Mouse (Mus musculus) kidney, embryonic 15.5 days (tissue): ENCODE results near the gene Galk1. TPM values are rescaled to one million over a fixed set of nuclear protein-coding genes. Genes with fewer than 3 reads are reported as not detected.

Experiments
- ATAC-seq: fragments of 200-750 bp; cut with Nextera tagmentation; replicated peaks from 2 replicates; pipeline ENCODE4 v1.8.0; 2017; ENCODE audit warnings: moderate TSS enrichment; ENCODE audit not compliant: low FRiP score
- H3K27ac ChIP-seq: fragments of 300-500 bp; sonication (generic); 2 replicates; pipeline ENCODE4 v1.5.1; 2015; ENCODE audit warnings: mild to moderate bottlenecking, inconsistent platforms
- H3K27me3 ChIP-seq: fragments of 300-500 bp; sonication (generic); 2 replicates; pipeline ENCODE4 v1.6.1; 2015; ENCODE audit warnings: inconsistent platforms
- H3K36me3 ChIP-seq: fragments of 300-500 bp; sonication (generic); 2 replicates; pipeline ENCODE4 v1.6.1; 2015; ENCODE audit warnings: inconsistent platforms
- H3K4me1 ChIP-seq: fragments of 300-500 bp; sonication (generic); 2 replicates; pipeline ENCODE4 v1.6.1; 2015; ENCODE audit warnings: inconsistent platforms
- H3K4me2 ChIP-seq: fragments of 300-500 bp; sonication (generic); 2 replicates; pipeline ENCODE4 v1.6.1; 2015; ENCODE audit warnings: moderate library complexity, mild to moderate bottlenecking, inconsistent platforms
- H3K4me3 ChIP-seq: fragments of 300-500 bp; sonication (generic); replicated peaks from 2 replicates; pipeline ENCODE4 v1.5.1; 2015; ENCODE audit warnings: mild to moderate bottlenecking, inconsistent platforms
- H3K9ac ChIP-seq: fragments of 300-500 bp; sonication (generic); 2 replicates; pipeline ENCODE4 v1.6.1; 2015; ENCODE audit warnings: mild to moderate bottlenecking, inconsistent platforms
- H3K9me3 ChIP-seq: fragments of 300-500 bp; sonication (generic); replicated peaks from 2 replicates; pipeline ENCODE4 v1.6.1; 2016; ENCODE audit warnings: inconsistent platforms
- WGBS: fragments of 180-500 bp; shearing (Covaris S2); methylation state at CpG from one replicate; pipeline ENCODE4 v1.1.7; 2015; ENCODE audit warnings: mixed read lengths; 5-methylcytosine and 5-hydroxymethylcytosine counted together
- polyA plus RNA-seq: library from polyadenylated mRNA; unstranded; fragments of >200 nt; fragmentation: Nextera tagmentation; extraction: Ambion mirVana; gene quantifications from 2 replicates; pipeline ENCODE4 v1.2.1, GENCODE M21; 2015

Gene Galk1
- polyA plus RNA-seq, 1 experiment from 2014 or later = 208 TPM

DNA sequence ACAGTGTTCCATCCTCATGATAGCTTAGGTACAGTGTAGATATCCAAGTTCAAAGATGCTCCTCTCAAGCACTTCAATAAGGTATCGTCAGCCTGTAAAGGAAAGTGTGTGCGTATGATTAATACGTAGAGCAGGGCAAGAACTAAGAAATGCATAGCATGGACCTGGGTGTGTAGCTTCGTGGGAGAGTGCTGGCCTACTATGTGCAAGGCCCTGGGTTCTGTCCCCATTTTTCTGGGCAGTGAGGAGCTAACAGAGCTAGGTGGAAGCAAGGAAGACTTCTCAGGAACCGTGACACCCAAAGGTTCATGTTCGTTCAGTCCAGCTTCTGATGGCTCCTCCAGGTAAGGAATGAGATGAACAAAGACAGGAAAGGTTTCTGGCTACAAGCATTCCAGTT lies 32.7 kb upstream of the Galk1 start:
- no peaks in the 10 kb centered on the region for H3K27me3 ChIP-seq
- ATAC-seq = no peak
- peaks cover 88% of the 10 kb centered on the region for H3K36me3 ChIP-seq
- no peak overlapping the region for H3K4me3 ChIP-seq
- H3K4me2 ChIP-seq = no peak overlapping the region
- no peak overlapping the region for H3K27ac ChIP-seq
- no peak overlapping the region for H3K9ac ChIP-seq
- 95% methylated on average over 6 of the region's 6 CpGs for WGBS
- no peaks in the 10 kb centered on the region for H3K9me3 ChIP-seq
- no peaks in the 10 kb centered on the region for H3K4me1 ChIP-seq

DNA sequence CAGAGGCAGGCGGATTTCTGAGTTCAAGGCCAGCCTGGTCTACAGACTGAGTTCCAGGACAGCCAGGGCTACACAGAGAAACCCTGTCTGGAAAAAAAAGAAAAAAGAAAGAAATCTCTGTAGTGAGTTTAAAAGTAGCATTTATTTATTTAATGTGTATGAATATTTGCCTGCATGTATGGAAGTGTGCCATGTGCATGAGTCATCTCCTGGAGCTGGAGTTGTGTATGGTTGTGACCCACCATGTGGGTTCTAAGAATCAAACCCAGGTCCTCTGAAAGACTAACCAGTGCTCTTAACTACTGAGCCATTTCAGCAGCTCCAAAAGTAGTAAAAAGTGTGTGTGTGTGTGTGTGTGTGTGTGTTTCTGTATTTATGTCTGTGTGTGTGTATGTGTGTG lies 30.8 kb upstream of the Galk1 start:
- WGBS = 95% methylated on average over 1 of the region's 1 CpGs
- H3K27me3 ChIP-seq = no peaks in the 10 kb centered on the region
- no peak overlapping the region for H3K9ac ChIP-seq
- no peaks in the 10 kb centered on the region for H3K4me1 ChIP-seq
- H3K36me3 ChIP-seq = peaks cover 88% of the 10 kb centered on the region
- no peak for ATAC-seq
- no peak overlapping the region for H3K4me2 ChIP-seq
- H3K4me3 ChIP-seq = no peak overlapping the region
- no peaks in the 10 kb centered on the region for H3K9me3 ChIP-seq
- H3K27ac ChIP-seq = no peak overlapping the region

GRCm38 (mm10) chr11:116042372-116043138 lies 30.0 kb upstream of the Galk1 start:
- Histone ChIP-seq H3K27ac (no peak overlapping the region), H3K36me3 (peaks cover 84% of the 10 kb centered on the region), H3K4me2 (no peak overlapping the region), H3K4me3 (no peak overlapping the region), H3K4me1 (no peaks in the 10 kb centered on the region), H3K9ac (no peak overlapping the region), H3K9me3 (no peaks in the 10 kb centered on the region), H3K27me3 (no peaks in the 10 kb centered on the region)
- 21% methylated on average over 5 of the region's 5 CpGs for WGBS
- no peak for ATAC-seq

DNA sequence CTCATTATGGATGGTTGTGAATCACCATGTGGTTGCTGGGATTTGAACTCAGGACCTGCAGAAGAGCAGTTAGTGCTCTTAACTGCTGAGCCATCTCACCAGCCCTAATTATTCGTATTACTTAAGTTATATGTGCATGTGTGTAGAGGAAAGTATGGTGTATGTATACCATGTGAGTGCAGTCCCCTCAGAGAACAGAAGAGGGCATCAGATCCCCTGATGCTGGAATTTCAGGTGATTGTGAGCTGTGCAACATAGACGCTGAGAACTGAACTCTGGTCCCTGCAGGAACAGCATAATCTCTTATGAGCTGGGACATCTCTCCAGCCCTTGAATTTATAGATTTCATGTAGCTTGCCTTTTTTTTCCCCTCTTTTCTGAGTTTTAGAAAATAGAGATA lies 29.3 kb upstream of the Galk1 start:
- no peak overlapping the region for H3K4me3 ChIP-seq
- no peaks in the 10 kb centered on the region for H3K27me3 ChIP-seq
- WGBS = 94% methylated on average over 2 of the region's 2 CpGs
- H3K27ac ChIP-seq = no peak overlapping the region
- no peak overlapping the region for H3K9ac ChIP-seq
- H3K4me1 ChIP-seq = no peaks in the 10 kb centered on the region
- peaks cover 76% of the 10 kb centered on the region for H3K36me3 ChIP-seq
- no peak for ATAC-seq
- H3K4me2 ChIP-seq = no peak overlapping the region
- no peaks in the 10 kb centered on the region for H3K9me3 ChIP-seq

GRCm38 (mm10) chr11:116040593-116040992 lies 28.1 kb upstream of the Galk1 start:
- Histone ChIP-seq H3K27me3 (no peaks in the 10 kb centered on the region), H3K9me3 (no peaks in the 10 kb centered on the region), H3K9ac (no peak overlapping the region), H3K36me3 (peaks cover 64% of the 10 kb centered on the region), H3K4me2 (no peak overlapping the region), H3K27ac (no peak overlapping the region), H3K4me1 (no peaks in the 10 kb centered on the region), H3K4me3 (no peak overlapping the region)
- ATAC-seq = no peak
- WGBS = 85% methylated on average over 6 of the region's 6 CpGs

DNA sequence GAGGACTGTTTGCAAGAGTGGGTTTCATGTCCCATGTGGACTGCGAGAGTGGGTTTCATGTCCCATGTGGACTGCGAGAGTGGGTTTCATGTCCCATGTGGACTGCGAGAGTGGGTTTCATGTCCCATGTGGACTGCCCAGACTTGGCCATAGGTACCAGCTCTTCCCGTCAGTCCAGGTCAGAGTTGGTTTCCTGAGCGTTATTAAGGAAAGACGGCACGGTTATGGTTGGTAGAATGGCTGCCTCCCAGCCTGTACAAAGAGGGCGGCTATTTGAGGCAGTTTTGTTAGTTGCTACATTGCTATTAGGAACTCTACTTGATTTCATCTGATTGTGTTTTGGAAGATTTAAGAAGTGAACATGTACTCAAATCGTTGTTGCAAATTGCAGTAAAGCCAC lies 25.3 kb upstream of the Galk1 start:
- Histone ChIP-seq H3K4me3 (no peak overlapping the region), H3K4me1 (peaks cover under 1% of the 10 kb centered on the region; the same call in 1 of the 2 replicates), H3K9ac (no peak overlapping the region)

GRCm38 (mm10) chr11:116036671-116037070 lies 24.2 kb upstream of the Galk1 start:
- H3K4me2 ChIP-seq = no peak overlapping the region
- H3K4me1 ChIP-seq = peaks cover 11% of the 10 kb centered on the region
- peaks cover 42% of the 10 kb centered on the region for H3K36me3 ChIP-seq
- ATAC-seq = no peak
- H3K9ac ChIP-seq = no peak overlapping the region
- no peak overlapping the region for H3K4me3 ChIP-seq
- no peak overlapping the region for H3K27ac ChIP-seq
- H3K27me3 ChIP-seq = no peaks in the 10 kb centered on the region
- WGBS = 56% methylated on average over 3 of the region's 3 CpGs
- H3K9me3 ChIP-seq = no peaks in the 10 kb centered on the region

More for the DNA sequence above, 25.3 kb upstream of the Galk1 start:
- no peak overlapping the region for H3K4me2 ChIP-seq
- H3K27me3 ChIP-seq = no peaks in the 10 kb centered on the region
- 93% methylated on average over 9 of the region's 9 CpGs for WGBS
- ATAC-seq = no peak
- H3K27ac ChIP-seq = no peak overlapping the region
- H3K9me3 ChIP-seq = no peaks in the 10 kb centered on the region
- H3K36me3 ChIP-seq = peaks cover 52% of the 10 kb centered on the region

- Histone ChIP-seq H3K4me3 (no peak overlapping the region), H3K36me3 (peaks cover 24% of the 10 kb centered on the region), H3K9me3 (no peaks in the 10 kb centered on the region), H3K27ac (no peak overlapping the region), H3K4me1 (peaks cover 21% of the 10 kb centered on the region), H3K27me3 (no peaks in the 10 kb centered on the region), H3K4me2 (no peak overlapping the region), H3K9ac (no peak overlapping the region)
- ATAC-seq = no peak
- WGBS = 90% methylated on average over 6 of the region's 6 CpGs
Observed at GRCm38 (mm10) chr11:116034584-116034983, 22.1 kb upstream of the Galk1 start.

DNA sequence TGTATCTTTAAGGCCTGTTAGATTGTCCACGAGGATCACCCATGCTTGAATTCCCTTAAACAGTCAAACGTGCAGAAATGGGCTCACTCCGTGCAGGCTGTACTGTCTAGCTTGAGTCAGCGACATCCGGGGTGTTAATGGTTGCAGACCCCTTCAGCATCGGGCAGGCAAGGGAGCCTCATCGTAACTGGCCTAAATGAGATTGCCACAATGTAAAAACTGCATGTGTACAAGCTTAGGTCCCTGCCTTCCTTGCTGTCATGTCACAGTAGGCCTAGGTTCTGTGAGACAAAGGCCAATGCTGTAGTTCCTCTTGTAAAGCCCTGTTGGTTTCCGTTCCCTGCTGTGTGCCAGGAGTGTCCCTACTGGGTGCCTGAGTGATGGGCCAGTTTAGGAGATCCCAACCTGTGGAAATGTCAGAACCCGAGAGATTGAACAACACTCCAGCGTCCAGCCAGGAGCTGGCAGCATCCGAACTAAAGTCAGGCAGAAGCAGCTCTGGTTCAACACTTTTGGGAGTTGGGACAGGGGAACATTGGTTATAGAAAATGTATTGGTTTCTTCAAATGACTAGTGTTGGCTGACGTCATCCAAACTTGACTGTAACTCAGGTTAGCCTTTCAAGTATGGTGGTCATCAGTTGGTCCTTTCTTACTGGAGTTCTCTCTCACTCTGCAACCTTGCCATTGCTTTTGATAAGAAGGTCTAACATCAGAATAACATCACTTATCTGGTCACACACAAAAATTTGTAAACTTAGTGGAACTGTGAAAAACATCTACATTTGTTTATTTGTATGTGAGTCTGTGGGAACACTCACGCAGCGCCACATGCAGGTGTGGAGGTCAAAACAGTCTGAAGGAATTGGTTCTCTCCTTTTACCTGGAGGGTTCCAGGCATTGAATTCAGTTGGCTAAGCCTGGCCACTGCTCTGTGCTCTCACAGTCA lies 18.7 kb upstream of the Galk1 start:
- Histone ChIP-seq H3K4me1 (peaks cover 25% of the 10 kb centered on the region), H3K36me3 (peaks cover 9% of the 10 kb centered on the region; the same call in 1 of the 2 replicates), H3K9me3 (no peaks in the 10 kb centered on the region), H3K4me2 (peak overlapping the region; percentile 78), H3K4me3 (peak overlapping the region; percentile 71), H3K27ac (peak overlapping the region; percentile 100), H3K27me3 (no peaks in the 10 kb centered on the region), H3K9ac (peak overlapping the region; percentile 83)
- WGBS = 24% methylated on average over 14 of the region's 14 CpGs
- peak; percentile 19; the same call in 1 of the 2 replicates for ATAC-seq

DNA sequence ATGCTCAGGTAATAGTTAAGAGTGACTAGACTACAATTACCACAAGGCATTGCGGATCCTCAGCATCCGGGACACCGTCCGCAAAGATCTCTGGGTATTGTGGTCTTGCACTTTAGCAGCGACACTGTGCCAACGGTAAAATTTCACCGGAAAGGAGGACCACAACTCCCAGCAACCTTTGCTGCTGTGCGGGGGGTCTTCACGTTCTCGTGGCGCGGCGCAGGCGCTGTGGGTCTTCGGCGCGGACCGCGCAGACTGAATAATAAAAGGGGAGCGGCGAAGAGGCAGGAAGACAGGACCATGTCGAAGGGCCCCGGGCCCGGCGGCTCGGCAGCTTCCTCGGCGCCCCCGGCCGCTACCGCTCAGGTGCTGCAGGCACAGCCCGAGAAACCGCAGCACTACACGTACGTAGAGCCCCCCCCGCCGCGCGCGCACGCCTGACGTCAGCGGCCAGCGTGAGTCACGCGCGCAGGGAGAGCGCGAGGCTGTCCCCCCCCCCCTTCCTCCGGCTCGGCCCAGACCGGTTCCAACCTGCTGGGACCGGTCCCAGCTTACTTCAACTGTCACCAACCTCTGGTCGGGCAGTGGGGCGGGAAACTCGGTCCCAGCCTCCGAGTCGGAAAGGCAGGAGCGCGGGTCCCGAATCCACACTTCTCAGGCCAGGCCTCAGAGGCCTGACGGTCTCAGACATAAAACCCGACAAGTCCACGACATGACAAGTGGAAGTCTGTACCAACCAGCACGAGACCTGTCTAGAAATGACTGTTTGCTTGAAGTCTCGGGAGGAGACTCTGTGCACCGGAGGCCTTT lies 17.8 kb upstream of the Galk1 start, which contains the start of gene Unk:
TSS of gene Unk (plus strand) at position 235 of the 810 bp plus-strand sequence.
- Histone ChIP-seq H3K4me1 (peaks cover 25% of the 10 kb centered on the region), H3K9me3 (no peaks in the 10 kb centered on the region), H3K27me3 (no peaks in the 10 kb centered on the region), H3K4me3 (peak within 1 kb of the TSS; percentile 71), H3K36me3 (peaks cover 9% of the 10 kb centered on the region; the same call in 1 of the 2 replicates), H3K27ac (peak within 1 kb of the TSS; percentile 100), H3K9ac (peak within 1 kb of the TSS; percentile 83), H3K4me2 (peak within 1 kb of the TSS; percentile 78)
- ATAC-seq = peak; percentile 95
- WGBS = under 1% methylated on average over 67 of the region's 67 CpGs

- H3K4me1 ChIP-seq = peaks cover 25% of the 10 kb centered on the region
- no peaks in the 10 kb centered on the region for H3K9me3 ChIP-seq
- H3K4me2 ChIP-seq = peak overlapping the region; percentile 78
- peak overlapping the region; percentile 71 for H3K4me3 ChIP-seq
- 86% methylated on average over 6 of the region's 6 CpGs for WGBS
- H3K27ac ChIP-seq = peak overlapping the region; percentile 78
- H3K36me3 ChIP-seq = no peaks in the 10 kb centered on the region; the same call in 1 of the 2 replicates
- H3K27me3 ChIP-seq = no peaks in the 10 kb centered on the region
- ATAC-seq = no peak
- peak overlapping the region; percentile 35; the same call in 1 of the 2 replicates for H3K9ac ChIP-seq
Observed at GRCm38 (mm10) chr11:116029086-116029865, 16.8 kb upstream of the Galk1 start.
